Mouse (Mus musculus) limb, embryonic 14.5 days (tissue): ENCODE measurements at regions not wholly inside any gene's neighbourhood (a gene's known extent, or its start where the extent isn't known, plus 50 kb on each side); places are given as distances from the start of the nearest gene placed in this dataset.

Experiments used
- ATAC-seq: fragments of 200-750 bp; cut with Nextera tagmentation; 2 replicates; pipeline ENCODE4 v1.8.0; 2017; ENCODE audit warnings: low read depth, moderate number of reproducible peaks, moderate TSS enrichment; ENCODE audit not compliant: low FRiP score
- DNase-seq: peaks from one replicate; pipeline ENCODE4 v3.0.0-alpha.2; 2015; ENCODE audit warnings: low spot score
- H3K27ac ChIP-seq: fragments of 300-500 bp; sonication (generic); replicated peaks from 2 replicates; pipeline ENCODE4 v1.5.1; 2014; ENCODE audit warnings: low read depth, mild to moderate bottlenecking, low read length, moderate library complexity, mixed read lengths
- H3K27me3 ChIP-seq: fragments of 300-500 bp; sonication (generic); 2 replicates; pipeline ENCODE4 v1.6.1; 2014; ENCODE audit warnings: low read length, mixed read lengths; ENCODE audit not compliant: control insufficient read depth, insufficient read depth
- H3K36me3 ChIP-seq: fragments of 300-500 bp; sonication (generic); 2 replicates; pipeline ENCODE4 v1.6.1; 2014; ENCODE audit warnings: mild to moderate bottlenecking, low read length, moderate library complexity, mixed read lengths; ENCODE audit not compliant: control insufficient read depth, insufficient read depth
- H3K4me1 ChIP-seq: fragments of 300-500 bp; sonication (generic); 2 replicates; pipeline ENCODE4 v1.6.1; 2014; ENCODE audit warnings: antibody characterized with exemption, low read length, mixed read lengths; ENCODE audit not compliant: control insufficient read depth, insufficient read depth
- H3K4me2 ChIP-seq: fragments of 300-500 bp; sonication (generic); replicated peaks from 2 replicates; pipeline ENCODE4 v1.6.1; 2014; ENCODE audit warnings: low read depth, mild to moderate bottlenecking, low read length, moderate library complexity; ENCODE audit not compliant: severe bottlenecking
- H3K4me3 ChIP-seq: fragments of 300-500 bp; sonication (generic); replicated peaks from 2 replicates; pipeline ENCODE4 v1.5.1; 2014; ENCODE audit warnings: low read length
- H3K9ac ChIP-seq: fragments of 300-500 bp; sonication (generic); 2 replicates; pipeline ENCODE4 v1.6.1; 2014; ENCODE audit warnings: mild to moderate bottlenecking, low read depth, low read length, moderate library complexity; ENCODE audit not compliant: severe bottlenecking
- H3K9me3 ChIP-seq: fragments of 300-500 bp; sonication (generic); 2 replicates; pipeline ENCODE4 v1.6.1; 2016; ENCODE audit warnings: low read length; ENCODE audit not compliant: control insufficient read depth
- POLR2A ChIP-seq: fragments of 200-500 bp; IDR thresholded peaks from 2 replicates; pipeline ENCODE4 v1.8.0; 2012; ENCODE audit warnings: inconsistent platforms, mild to moderate bottlenecking, moderate library complexity, borderline replicate concordance; ENCODE audit not compliant: insufficient read depth, insufficient read length; ENCODE audit errors: extremely low read depth
- WGBS: fragments of 180-500 bp; shearing (Covaris S2); extraction: QIAGEN DNeasy Blood & Tissue Kit; methylation state at CpG from one replicate; pipeline ENCODE4 v1.1.7; 2014; 5-methylcytosine and 5-hydroxymethylcytosine counted together

- no peak for ATAC-seq
- WGBS, result 53% methylated on average over 2 of the region's 2 CpGs
Observed at GRCm38 (mm10) chr3:66518289-66518688, 221.7 kb upstream of the Veph1 start.

GRCm38 (mm10) chr3:66515773-66516406 lies 219.3 kb upstream of the Veph1 start:
- ATAC-seq, result no peak
- Histone ChIP-seq H3K9me3 (no peaks in the 10 kb centered on the region), H3K9ac (no peak overlapping the region), H3K4me1 (0 out of 2 replicates have a peak, but pooled peaks cover 4% of the 10 kb centered on the region), H3K4me2 (no peak overlapping the region), H3K27ac (no peak overlapping the region; the same call in 1 of the 2 replicates), H3K4me3 (no peak overlapping the region), H3K36me3 (no peaks in the 10 kb centered on the region), H3K27me3 (no peaks in the 10 kb centered on the region; the same call in 1 of the 2 replicates)
- TF ChIP-seq POLR2A, result no peak
- WGBS, result 70% methylated on average over 6 of the region's 6 CpGs
- peak; percentile 45 for DNase-seq

More at GRCm38 (mm10) chr3:66518289-66518688, 221.7 kb upstream of the Veph1 start:
- Histone ChIP-seq H3K9ac (no peak overlapping the region), H3K4me3 (no peak overlapping the region), H3K27ac (no peak overlapping the region), H3K36me3 (no peaks in the 10 kb centered on the region), H3K4me2 (no peak overlapping the region), H3K4me1 (0 out of 2 replicates have a peak, but pooled peaks cover 4% of the 10 kb centered on the region), H3K9me3 (no peaks in the 10 kb centered on the region), H3K27me3 (no peaks in the 10 kb centered on the region)
- TF ChIP-seq POLR2A, result no peak
- no peak for DNase-seq

- no peaks in the 10 kb centered on the region for H3K36me3 ChIP-seq
- ATAC-seq, result no peak
Observed at GRCm38 (mm10) chr3:66514587-66514986, 217.9 kb upstream of the Veph1 start.

GRCm38 (mm10) chr3:66512408-66512807 lies 215.8 kb upstream of the Veph1 start:
- DNase-seq (no peak), ATAC-seq (no peak)
- Histone ChIP-seq H3K36me3 (no peaks in the 10 kb centered on the region), H3K9me3 (no peaks in the 10 kb centered on the region), H3K4me3 (no peak overlapping the region), H3K27ac (no peak overlapping the region), H3K27me3 (no peaks in the 10 kb centered on the region; the same call in 1 of the 2 replicates), H3K4me1 (0 out of 2 replicates have a peak, but pooled peaks cover 4% of the 10 kb centered on the region), H3K4me2 (no peak overlapping the region), H3K9ac (no peak overlapping the region)
- WGBS, result 93% methylated on average over 1 of the region's 1 CpGs
- TF ChIP-seq POLR2A, result no peak

More at GRCm38 (mm10) chr3:66514587-66514986, 217.9 kb upstream of the Veph1 start:
- no peak for TF ChIP-seq POLR2A
- H3K27ac ChIP-seq, result no peak overlapping the region
- no peak overlapping the region for H3K4me2 ChIP-seq
- no peaks in the 10 kb centered on the region; the same call in 1 of the 2 replicates for H3K27me3 ChIP-seq
- 61% methylated on average over 8 of the region's 8 CpGs for WGBS
- H3K9me3 ChIP-seq, result no peaks in the 10 kb centered on the region
- no peak overlapping the region for H3K4me3 ChIP-seq
- 0 out of 2 replicates have a peak, but pooled peaks cover 4% of the 10 kb centered on the region for H3K4me1 ChIP-seq
- no peak for DNase-seq
- H3K9ac ChIP-seq, result no peak overlapping the region

- no peak for TF ChIP-seq POLR2A
- Histone ChIP-seq H3K4me1 (peaks cover 19% of the 10 kb centered on the region), H3K36me3 (no peaks in the 10 kb centered on the region), H3K4me2 (no peak overlapping the region), H3K9ac (no peak overlapping the region), H3K27me3 (no peaks in the 10 kb centered on the region; the same call in 1 of the 2 replicates), H3K27ac (no peak overlapping the region), H3K9me3 (no peaks in the 10 kb centered on the region), H3K4me3 (no peak overlapping the region)
- WGBS, result 88% methylated on average over 4 of the region's 4 CpGs
- ATAC-seq, result no peak
- no peak for DNase-seq
Observed at GRCm38 (mm10) chr3:66510455-66510854, 213.8 kb upstream of the Veph1 start.

GRCm38 (mm10) chr3:66506125-66506524 lies 209.5 kb upstream of the Veph1 start:
- Histone ChIP-seq H3K36me3 (no peaks in the 10 kb centered on the region), H3K9ac (no peak overlapping the region), H3K4me1 (peaks cover 17% of the 10 kb centered on the region), H3K4me3 (no peak overlapping the region), H3K27ac (no peak overlapping the region), H3K27me3 (no peaks in the 10 kb centered on the region; the same call in 1 of the 2 replicates), H3K9me3 (no peaks in the 10 kb centered on the region), H3K4me2 (no peak overlapping the region)
- DNase-seq (no peak), ATAC-seq (no peak)
- TF ChIP-seq POLR2A, result no peak
